Mouse (Mus musculus) gastrocnemius, postnatal 4 days (tissue): ENCODE data around the gene Pdzd4. TPM values are rescaled to one million over a fixed set of nuclear protein-coding genes. Genes with fewer than 3 reads are reported as not detected.
A peak's percentile ranks its signal among the peaks of the same experiment; 100 is the strongest.

Experiments
- DNase-seq, 2 experiments: peaks; one replicate each; pipeline ENCODE4 v3.0.0; 2021 to 2022; ENCODE audit warnings: low spot score in 2 of 2, mixed read lengths in 2 of 2
- long read RNA-seq, 2 experiments: library from polyadenylated mRNA; stranded (forward); transcript quantifications; one replicate each; pipeline ENCODE4 v2.0.0; 2021
- total RNA-seq, 2 experiments: library from RNA; stranded (reverse); gene quantifications; 2 replicates each; pipeline ENCODE4 v1.2.3; 2021

Pdzd4 gene
- 1 to 10 TPM; 6.7 to 6.8 TPM for total RNA-seq
- long read RNA-seq, experiment 1, result 0 reads
- long read RNA-seq, experiment 2, partial matches to known transcripts, result 0 of 1 reads
- long read RNA-seq, experiment 2, other reads (novel, unspliced or antisense), result 1 of 1 reads

- peak; percentile 27 to 65 for DNase-seq
These were observed at the start of gene Pdzd4 for GRCm38 (mm10) chrX:73824185-73825151. Pdzd4 (minus strand) TSS chrX:73824969.

- no peak for DNase-seq
These were observed 47.2 kb upstream of the Pdzd4 start for GRCm38 (mm10) chrX:73871956-73872355.

- DNase-seq, result no peak
These were observed 46.7 kb upstream of the Pdzd4 start for GRCm38 (mm10) chrX:73871474-73871873.

- DNase-seq, result no peak
These were observed 44.6 kb upstream of the Pdzd4 start for GRCm38 (mm10) chrX:73869334-73869733.

- no peak for DNase-seq
These were observed 43.1 kb upstream of the Pdzd4 start for GRCm38 (mm10) chrX:73867852-73868251.

GRCm38 (mm10) chrX:73867256-73867655 lies 42.5 kb upstream of the Pdzd4 start:
- no peak for DNase-seq

- DNase-seq, result no peak
These were observed 39.9 kb upstream of the Pdzd4 start for GRCm38 (mm10) chrX:73864692-73865091.

GRCm38 (mm10) chrX:73855087-73855408 lies 30.3 kb upstream of the Pdzd4 start:
- no peak for DNase-seq

- no peak for DNase-seq
These were observed 29.7 kb upstream of the Pdzd4 start for GRCm38 (mm10) chrX:73854326-73855086.

GRCm38 (mm10) chrX:73836691-73837090 lies 11.9 kb upstream of the Pdzd4 start:
- DNase-seq, result no peak

GRCm38 (mm10) chrX:73835731-73836130 lies 11.0 kb upstream of the Pdzd4 start:
- DNase-seq, result no peak

GRCm38 (mm10) chrX:73823747-73824146 lies 1.0 kb downstream of the Pdzd4 start:
- no peak for DNase-seq

GRCm38 (mm10) chrX:73816596-73817314 lies 8.0 kb downstream of the Pdzd4 start:
- DNase-seq, result no peak

- DNase-seq, result no peak
These were observed 9.7 kb downstream of the Pdzd4 start for GRCm38 (mm10) chrX:73815072-73815471.

- DNase-seq, result no peak
These were observed 19.0 kb downstream of the Pdzd4 start for GRCm38 (mm10) chrX:73805814-73806213.

- DNase-seq, result peak; percentile 44 to 63
These were observed 26.3 kb downstream of the Pdzd4 start for GRCm38 (mm10) chrX:73798502-73798901.

- no peak for DNase-seq
These were observed 27.3 kb downstream of the Pdzd4 start for GRCm38 (mm10) chrX:73797511-73797910.

- DNase-seq, result no peak
These were observed 31.3 kb downstream of the Pdzd4 start for GRCm38 (mm10) chrX:73793505-73793904.

GRCm38 (mm10) chrX:73793039-73793438 lies 31.7 kb downstream of the Pdzd4 start:
- DNase-seq, result no peak

- no peak for DNase-seq
These were observed 36.3 kb downstream of the Pdzd4 start for GRCm38 (mm10) chrX:73788501-73788900.

- DNase-seq, result no peak
These were observed 37.6 kb downstream of the Pdzd4 start for GRCm38 (mm10) chrX:73787225-73787558.
